Mouse (Mus musculus) heart, postnatal 36 days (tissue): ENCODE measurements around the gene Nfkb2. TPM values are rescaled to one million over a fixed set of nuclear protein-coding genes. Genes with fewer than 3 reads are reported as not detected.

Experiments
- DNase-seq, 2 experiments: peaks; one replicate each; pipeline ENCODE4 v3.0.0; 2021 to 2022
- intact Hi-C: fragments of 180-260 bp; cut with DNase I; formaldehyde crosslinking; loops from one replicate; pipeline ENCODE4 v1.15.1; 2025
- total RNA-seq, 2 experiments: library from RNA; stranded (reverse); gene quantifications; 2 replicates each; pipeline ENCODE4 v1.2.3; 2021

The Nfkb2 gene
- total RNA-seq, 2 experiments from 2014 or later: 16.6 to 22.8 TPM

GRCm38 (mm10) chr19:46307781-46308180, 3.7 kb downstream of the Nfkb2 start:
- no peak for DNase-seq
- intact Hi-C loops: loop anchor here (10.0 kb wide), 1 partner anchor 137 kb away; no protein-coding TSS in a partner anchor

DNA sequence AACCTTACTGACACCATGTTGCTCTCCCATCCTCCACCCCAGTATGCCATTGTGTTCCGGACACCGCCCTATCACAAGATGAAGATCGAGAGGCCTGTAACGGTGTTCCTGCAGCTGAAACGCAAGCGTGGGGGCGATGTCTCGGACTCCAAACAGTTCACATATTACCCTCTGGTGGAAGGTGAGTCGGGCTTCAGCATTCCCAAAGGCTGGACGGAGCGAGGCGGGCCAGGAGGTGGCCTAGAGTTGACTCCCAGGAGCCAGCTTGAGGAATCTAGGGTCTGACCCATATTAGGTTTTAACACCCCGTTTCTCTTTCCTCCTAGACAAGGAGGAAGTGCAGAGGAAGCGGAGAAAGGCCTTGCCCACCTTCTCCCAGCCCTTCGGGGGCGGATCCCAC, 4.2 kb downstream of the Nfkb2 start:
- DNase-seq: no peak
- intact Hi-C loops: loop anchor here (10.0 kb wide), 1 partner anchor 136 kb away; no protein-coding TSS in a partner anchor

- DNase-seq: peak; percentile 83 to 91
- intact Hi-C loops: loop anchor here (1.0 to 10.0 kb wide), 2 partner anchors 136 to 174 kb away; no protein-coding TSS in a partner anchor
Observed at GRCm38 (mm10) chr19:46308706-46309435, 4.8 kb downstream of the Nfkb2 start.

DNA sequence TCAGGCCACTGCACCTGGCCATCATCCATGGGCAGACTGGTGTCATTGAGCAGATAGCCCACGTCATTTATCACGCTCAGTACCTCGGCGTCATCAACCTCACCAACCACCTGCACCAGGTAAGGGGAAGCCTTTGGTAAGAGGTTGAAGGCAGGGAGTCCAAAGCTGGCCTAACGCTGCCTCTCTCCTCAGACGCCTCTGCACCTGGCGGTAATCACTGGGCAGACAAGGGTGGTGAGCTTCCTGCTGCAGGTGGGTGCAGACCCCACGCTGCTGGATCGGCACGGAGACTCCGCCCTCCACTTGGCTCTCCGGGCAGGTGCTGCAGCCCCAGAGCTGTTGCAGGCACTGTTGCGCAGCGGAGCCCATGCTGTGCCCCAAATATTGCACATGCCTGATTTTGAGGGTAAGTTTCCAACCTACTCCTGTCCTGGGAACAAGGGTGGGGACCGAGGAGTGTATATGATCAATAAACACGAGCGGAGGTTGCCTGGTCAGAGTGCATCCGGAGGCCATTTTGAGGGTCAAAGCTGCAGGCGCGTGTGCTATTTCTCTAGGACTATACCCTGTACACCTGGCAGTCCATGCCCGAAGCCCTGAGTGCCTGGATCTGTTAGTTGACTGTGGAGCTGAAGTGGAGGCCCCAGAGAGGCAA, 5.7 kb downstream of the Nfkb2 start:
- intact Hi-C loops: loop anchor here (1.0 to 10.0 kb wide), 2 partner anchors 135 to 174 kb away; no protein-coding TSS in a partner anchor
- DNase-seq: no peak

GRCm38 (mm10) chr19:46310312-46310865, 6.3 kb downstream of the Nfkb2 start:
- intact Hi-C loops: no loop called here
- no peak for DNase-seq

DNA sequence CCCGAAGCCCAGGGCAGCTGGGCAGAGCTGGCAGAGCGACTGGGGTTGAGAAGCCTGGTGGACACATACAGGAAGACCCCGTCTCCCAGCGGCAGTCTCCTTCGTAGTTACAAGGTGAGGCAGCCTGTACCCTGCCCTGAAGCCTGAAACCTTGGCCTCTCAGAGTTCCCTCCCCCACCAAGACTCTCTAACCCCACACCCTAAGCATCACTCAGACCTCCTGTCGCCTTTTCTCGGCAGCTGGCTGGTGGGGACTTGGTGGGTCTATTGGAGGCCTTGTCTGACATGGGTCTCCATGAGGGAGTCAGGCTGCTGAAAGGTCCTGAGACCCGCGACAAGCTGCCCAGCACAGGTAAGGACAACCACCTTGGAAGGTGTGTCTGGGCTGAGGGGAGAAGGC, 7.2 kb downstream of the Nfkb2 start:
- DNase-seq: no peak

GRCm38 (mm10) chr19:46312566-46312965, 8.4 kb downstream of the Nfkb2 start:
- intact Hi-C loops: no loop called here
- DNase-seq: no peak

More for the DNA sequence above, 7.2 kb downstream of the Nfkb2 start:
- intact Hi-C loops: no loop called here

GRCm38 (mm10) chr19:46313116-46313515, 9.0 kb downstream of the Nfkb2 start:
- no peak for DNase-seq
- intact Hi-C loops: no loop called here

DNA sequence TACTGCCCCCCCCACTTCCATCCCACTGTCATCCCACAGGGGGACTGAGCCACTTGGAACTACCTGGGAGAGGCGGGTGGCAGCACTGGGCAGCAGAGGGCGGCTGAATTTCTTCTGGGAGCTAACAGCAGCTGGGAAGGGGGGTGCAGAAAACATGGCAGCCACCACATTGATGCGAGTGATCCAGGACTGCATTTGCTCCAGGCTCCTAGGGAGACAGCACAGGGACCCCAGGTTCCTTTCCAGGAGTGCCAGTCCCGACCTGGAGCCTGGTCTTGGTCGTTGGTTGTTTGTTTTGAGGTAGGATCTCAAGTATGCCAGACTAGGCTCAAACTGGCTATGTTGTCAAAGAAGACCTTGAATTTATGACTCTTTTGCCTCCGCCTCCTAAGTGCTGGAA, 9.5 kb downstream of the Nfkb2 start:
- DNase-seq: no peak
- intact Hi-C loops: no loop called here

DNA sequence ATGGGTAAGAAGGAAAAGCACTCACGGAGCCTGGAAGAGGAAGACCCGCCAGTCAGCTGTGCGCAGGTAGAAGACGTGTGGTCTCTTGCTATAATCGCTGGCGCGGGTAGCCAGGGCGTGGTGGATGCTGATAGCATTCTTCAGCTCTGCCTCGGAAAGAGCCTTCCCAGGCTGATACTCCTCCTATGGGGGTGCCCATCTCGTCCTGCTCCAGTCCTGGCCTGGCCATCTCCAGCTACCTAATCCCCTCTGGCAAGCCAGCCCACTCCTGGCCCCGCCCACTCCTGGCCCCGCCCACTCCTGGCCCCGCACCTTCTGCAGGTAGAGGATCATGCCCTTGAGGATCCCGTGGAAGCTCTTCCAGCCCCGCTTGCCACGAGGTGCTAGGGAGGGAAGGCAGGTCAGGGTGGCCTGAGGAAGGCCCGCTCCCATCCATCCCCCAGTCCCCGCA, 10.1 kb downstream of the Nfkb2 start:
- intact Hi-C loops: no loop called here
- DNase-seq: no peak

DNA sequence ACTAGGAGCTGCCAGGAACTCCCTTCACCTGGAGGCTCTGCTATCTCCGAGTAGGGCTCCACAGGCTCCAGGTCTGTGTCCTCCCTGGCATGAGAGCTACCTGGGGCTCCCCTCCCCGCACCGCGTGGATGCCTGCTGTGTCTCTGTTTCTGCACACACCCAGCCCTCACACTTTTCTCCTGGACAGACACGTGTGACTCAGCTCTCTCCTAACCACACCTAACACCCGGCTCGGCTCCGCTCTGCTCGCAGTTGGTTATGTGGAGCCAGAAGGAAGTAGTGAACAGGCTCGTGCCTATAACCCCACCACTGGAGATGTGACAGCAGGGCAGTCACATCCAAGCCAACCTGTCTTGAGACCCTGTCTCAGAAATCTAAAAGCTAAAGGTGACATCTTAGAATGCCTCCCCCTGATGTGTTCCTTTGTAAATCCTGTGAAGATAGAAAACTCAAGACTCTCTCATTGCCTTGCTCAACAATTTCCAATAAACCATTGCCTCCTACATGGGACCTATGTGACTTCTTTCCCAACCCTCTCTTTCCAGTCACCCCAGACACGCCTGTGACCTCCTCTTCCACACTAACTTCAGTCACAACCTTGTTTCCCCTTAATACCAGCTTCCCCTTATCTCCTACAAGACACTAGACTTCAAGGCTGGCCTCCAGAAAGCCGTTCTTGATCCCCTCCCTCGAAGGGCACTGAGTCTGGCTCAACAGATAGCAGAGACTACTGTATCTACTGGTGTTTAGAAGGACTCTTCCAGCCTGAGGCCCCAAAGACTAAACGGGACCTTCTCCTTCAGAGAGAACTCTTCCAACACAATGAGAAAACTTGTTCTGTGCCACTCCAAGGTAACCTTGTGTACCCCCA, 11.0 kb downstream of the Nfkb2 start:
- intact Hi-C loops: no loop called here
- DNase-seq: no peak

DNA sequence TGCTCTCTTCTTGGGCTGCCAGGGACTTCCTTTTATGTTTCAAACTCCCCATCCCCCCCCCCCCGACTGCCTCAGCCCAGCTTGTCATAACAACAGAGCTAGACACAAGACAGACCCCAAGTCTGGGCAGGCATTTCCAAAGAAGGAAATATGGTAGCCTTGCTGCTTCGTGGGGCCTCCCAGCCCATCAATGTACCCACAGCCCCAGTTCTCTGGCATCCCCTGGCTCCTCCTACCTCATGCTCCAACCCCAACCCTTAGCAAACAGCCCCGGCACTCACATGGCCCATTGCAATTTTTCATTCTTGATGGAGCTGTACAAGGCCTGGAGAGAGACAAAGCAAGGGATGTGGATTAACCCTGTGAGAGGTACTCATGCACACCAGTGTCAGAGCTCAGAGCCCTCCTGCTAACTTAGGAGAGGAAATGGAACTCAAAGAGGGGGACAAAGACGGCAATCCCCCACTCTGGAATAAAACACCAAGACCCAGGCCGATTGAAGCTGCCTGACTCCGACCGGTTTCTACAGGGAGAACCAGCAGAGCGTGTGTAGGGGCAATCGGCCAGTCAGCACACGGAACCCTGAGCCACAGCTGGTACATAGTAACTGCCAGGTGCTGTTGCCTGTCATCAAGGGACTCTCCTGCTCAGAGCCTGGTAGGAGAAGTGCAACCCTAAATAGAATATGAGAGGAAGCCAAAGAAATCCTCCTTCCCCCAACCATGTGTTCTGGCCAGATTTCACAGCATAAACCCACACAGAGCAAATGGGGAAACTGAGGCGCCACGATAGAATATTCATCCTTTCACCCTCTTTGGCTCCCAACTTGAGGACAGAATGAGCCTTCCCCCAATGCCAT, 11.9 kb downstream of the Nfkb2 start:
- intact Hi-C loops: no loop called here
- no peak for DNase-seq

GRCm38 (mm10) chr19:46316846-46317545, 12.9 kb downstream of the Nfkb2 start:
- intact Hi-C loops: no loop called here
- no peak for DNase-seq

DNA sequence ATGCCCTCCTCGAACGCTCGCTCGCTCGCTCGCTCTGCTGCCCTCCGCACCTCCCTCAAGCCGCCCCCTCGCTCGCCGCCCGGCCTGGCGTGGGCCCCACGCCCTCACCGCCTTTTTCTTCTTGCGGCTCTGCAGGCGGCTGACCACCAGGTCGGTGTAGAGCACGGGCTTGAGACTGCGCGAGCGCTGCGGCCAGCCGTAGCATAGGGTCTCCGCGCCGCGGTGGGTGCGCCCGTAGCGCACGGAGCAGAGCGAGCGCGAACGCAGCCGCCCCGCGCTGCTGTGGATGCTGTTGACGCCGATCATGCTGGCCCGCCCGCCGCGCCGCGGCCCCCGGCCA, 13.4 kb downstream of the Nfkb2 start:
- no peak for DNase-seq
- intact Hi-C loops: no loop called here

DNA sequence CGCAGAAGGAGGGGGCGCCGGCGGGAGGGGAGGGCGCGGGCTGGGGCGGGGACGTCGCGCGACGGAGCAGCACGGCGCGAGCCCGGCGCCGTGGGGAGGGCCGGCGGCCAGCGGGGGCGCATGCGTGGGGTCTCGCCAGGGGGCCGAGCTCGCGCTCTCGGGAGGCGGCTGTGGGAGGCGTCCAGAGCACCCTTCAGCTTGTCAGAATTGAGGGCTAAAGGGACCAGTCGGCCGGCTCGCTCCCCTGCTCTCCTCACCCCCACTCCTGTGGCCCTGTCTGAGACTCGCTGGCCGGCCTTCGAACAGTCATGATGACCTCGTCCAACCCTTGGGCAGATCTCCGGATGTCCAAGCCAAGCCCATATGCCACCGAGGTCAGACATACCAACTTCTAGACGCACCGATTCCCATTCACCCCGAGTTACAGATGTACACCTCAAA, 13.9 kb downstream of the Nfkb2 start:
- peak in 1 of 2 experiments; percentile 41 for DNase-seq
- intact Hi-C loops: no loop called here

DNA sequence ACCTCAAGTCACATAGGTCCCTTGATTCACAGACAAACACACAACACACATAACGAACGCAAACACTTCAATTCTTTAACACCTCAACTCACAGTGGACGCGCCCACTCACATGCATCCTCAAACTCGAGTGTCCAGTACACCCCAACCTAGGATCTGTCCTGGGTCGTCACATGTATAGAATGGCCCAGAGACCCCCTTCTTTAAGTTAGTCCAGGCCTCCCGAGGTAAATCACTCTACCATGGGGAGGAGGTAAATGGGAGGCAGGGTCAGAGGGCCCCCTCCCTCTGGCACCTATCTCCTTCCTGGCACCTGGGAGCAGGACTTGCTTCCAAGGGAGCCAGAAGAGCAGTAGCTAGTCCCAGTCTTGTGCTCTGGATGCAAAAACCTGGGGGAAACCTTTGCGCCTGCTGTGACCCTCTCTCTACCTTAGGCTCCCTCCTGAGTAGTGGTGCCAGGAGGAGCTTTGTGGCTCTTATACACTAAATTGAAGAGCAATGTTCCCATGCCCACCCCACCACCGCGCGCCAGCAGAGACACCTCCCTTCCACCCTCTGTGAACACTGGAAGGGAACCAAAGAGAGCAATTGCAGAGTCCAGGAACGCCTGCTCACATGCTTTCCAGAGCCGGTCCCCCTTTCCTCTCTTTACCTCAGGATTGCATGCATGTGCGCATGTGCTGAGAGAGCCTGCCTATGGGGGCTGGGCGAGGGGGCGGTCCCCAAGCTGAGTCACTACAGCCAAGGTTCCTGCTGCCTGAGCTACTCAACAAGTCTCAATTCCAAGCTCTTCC, 14.7 kb downstream of the Nfkb2 start:
- peak in 1 of 2 experiments; percentile 43 for DNase-seq
- intact Hi-C loops: no loop called here

GRCm38 (mm10) chr19:46320076-46320785, 16.1 kb downstream of the Nfkb2 start:
- no peak for DNase-seq
- intact Hi-C loops: no loop called here
